ENCODE assay signal across 1 mouse cellular context in the genomic region with DNA sequence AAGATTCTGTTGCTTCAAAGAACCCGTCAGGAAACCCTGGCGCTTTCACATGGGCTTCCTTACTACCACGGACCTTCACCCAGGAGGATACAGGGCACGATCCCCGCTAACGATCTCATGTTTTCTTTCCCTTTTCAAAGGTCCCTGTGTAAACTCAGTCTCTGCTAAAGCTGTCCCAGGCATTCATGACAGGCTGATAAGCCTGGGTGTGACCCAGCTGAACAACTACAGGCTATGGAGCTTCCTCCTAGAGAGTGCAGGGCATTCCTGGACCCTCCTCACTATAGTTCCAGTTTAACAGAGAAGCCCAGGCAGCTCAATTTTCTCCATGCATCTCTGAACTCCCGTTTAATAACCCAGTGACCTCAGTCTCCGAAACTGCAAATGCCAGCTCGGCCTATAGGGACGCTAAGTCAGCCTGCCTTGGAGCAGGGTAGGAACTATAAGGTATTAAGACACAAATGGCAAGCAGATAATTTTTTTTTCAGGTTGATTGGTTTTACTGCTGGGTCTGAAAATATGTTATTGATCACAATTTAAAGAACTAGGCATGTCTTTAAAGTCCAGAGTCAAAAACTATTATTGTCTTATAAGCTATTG.
TF ChIP-seq lines count a peak whose summit lies in the region.

No protein-coding gene starts in this region.

TF ChIP-seq in MEL, 35 proteins besides CTCF, POLR2A, EP300 and RAD21 (continued from another document):
- TF ChIP-seq ETS1 (IDR thresholded peaks at IDR 0.05; ENCODE audit: low read depth, low read length) (no peak), RCOR1 (IDR thresholded peaks at IDR 0.05; ENCODE audit: low read depth, low read length) (no peak), SIN3A (IDR thresholded peaks at IDR 0.05; ENCODE audit: low read length) (no peak), USF2 (IDR thresholded peaks at IDR 0.05; ENCODE audit: borderline replicate concordance in 1 of 2, insufficient read depth in 1 of 2, low read depth in 1 of 2, low read length in 2 of 2) (no peak), ZC3H11A (IDR thresholded peaks at IDR 0.05; ENCODE audit: low read depth, low read length) (no peak)
